In genomic region chr5:123128426-123129169, GRCm38 (mm10) we compare ENCODE assay signal across 1 mouse cellular context.
A peak's percentile ranks its signal among the peaks of the same experiment; 100 is the strongest.
TF ChIP-seq lines count a peak whose summit lies in the region.

No protein-coding gene starts in this region.

TF ChIP-seq in CH12.LX, 34 proteins besides CTCF, POLR2A, EP300 and RAD21 (continued from another document):
- TF ChIP-seq ZNF384 (IDR thresholded peaks at IDR 0.05; ENCODE audit: low read depth, low read length) (no peak), CHD2 (IDR thresholded peaks at IDR 0.05; ENCODE audit: low read length) (peak; percentile 5), UBTF (IDR thresholded peaks at IDR 0.05; ENCODE audit: low read depth, low read length) (no peak; the same call in 1 of the 2 replicates), JUND (conservative IDR thresholded peaks at IDR 0.05; ENCODE audit: low read depth, low read length) (no peak), MAX (IDR thresholded peaks at IDR 0.05; ENCODE audit: low read length) (peak; percentile 89), ZC3H11A (IDR thresholded peaks at IDR 0.05; ENCODE audit: low read depth, low read length) (no peak), NELFE (IDR thresholded peaks at IDR 0.05; ENCODE audit: low read depth, low read length) (no peak; the same call in 1 of the 2 replicates), PAX5 (IDR thresholded peaks at IDR 0.05; ENCODE audit: low read length) (no peak), USF2 (conservative IDR thresholded peaks at IDR 0.05; ENCODE audit: low read depth, low read length) (no peak), ETS1 (conservative IDR thresholded peaks at IDR 0.05; ENCODE audit: low read depth, low read length) (peak; percentile 93), BHLHE40 (IDR thresholded peaks at IDR 0.05; ENCODE audit: low read depth, low read length) (peak; percentile 83), MAZ (IDR thresholded peaks at IDR 0.05; ENCODE audit: low read depth, low read length) (peak; percentile 89), MEF2A (IDR thresholded peaks at IDR 0.05; ENCODE audit: borderline replicate concordance, low read depth, low read length) (peak; percentile 47), E2F4 (IDR thresholded peaks at IDR 0.05; ENCODE audit: insufficient replicate concordance, low read depth, low read length) (no peak), JUN (IDR thresholded peaks at IDR 0.05; ENCODE audit: insufficient read depth, low read depth, low read length) (peak; percentile 13; the same call in 1 of the 2 replicates), KAT2A (IDR thresholded peaks at IDR 0.05; ENCODE audit: insufficient replicate concordance, low read length) (0 out of 2 replicates have a peak, but pooled peaks have one; percentile 44), MXI1 (IDR thresholded peaks at IDR 0.05; ENCODE audit: low read depth, low read length) (peak; percentile 80), MAFK (IDR thresholded peaks at IDR 0.05; ENCODE audit: insufficient replicate concordance, low read length) (no peak), NRF1 (IDR thresholded peaks at IDR 0.05; ENCODE audit: low read depth, low read length) (no peak), GABPA (IDR thresholded peaks at IDR 0.05; ENCODE audit: insufficient replicate concordance, low read depth, low read length) (no peak), IRF4 (IDR thresholded peaks at IDR 0.05; ENCODE audit: low read depth, low read length) (peak; percentile 55), ZKSCAN1 (IDR thresholded peaks at IDR 0.05; ENCODE audit: borderline replicate concordance, low read depth, low read length) (no peak), RCOR1 (conservative IDR thresholded peaks at IDR 0.05; ENCODE audit: low read depth, low read length) (no peak; the same call in 1 of the 2 replicates), SMC3 (IDR thresholded peaks at IDR 0.05; ENCODE audit: low read depth, low read length) (no peak), SIN3A (IDR thresholded peaks at IDR 0.05; ENCODE audit: low read length) (peak; percentile 86), MYC (IDR thresholded peaks at IDR 0.05; ENCODE audit: low read depth, low read length) (peak; percentile 69), POLR2AphosphoS2 (IDR thresholded peaks at IDR 0.05; ENCODE audit: low read depth, low read length) (no peak), TBP (conservative IDR thresholded peaks at IDR 0.05; ENCODE audit: low read depth, low read length) (peak; percentile 69; the same call in 1 of the 2 replicates)
TF ChIP-seq in CH12.LX: peak in this region for 17.
